Mouse (Mus musculus) heart, adult 2 months (tissue): ENCODE data around the gene Tspear. TPM values are rescaled to one million over a fixed set of nuclear protein-coding genes. Genes with fewer than 3 reads are reported as not detected.

Experiments
- DNase-seq, 2 experiments: peaks; one replicate each; pipeline ENCODE4 v3.0.0; 2021
- H3K27ac ChIP-seq: fragments of 200-600 bp; 2 replicates; pipeline ENCODE4 v1.8.1; 2022
- H3K27me3 ChIP-seq: fragments of 200-500 bp; 2 replicates; pipeline ENCODE4 v1.6.1; 2012; ENCODE audit warnings: mild to moderate bottlenecking, low read length, inconsistent platforms, mixed read lengths; ENCODE audit not compliant: control insufficient read depth, insufficient read depth
- H3K36me3 ChIP-seq: fragments of 200-500 bp; 2 replicates; pipeline ENCODE4 v1.6.1; 2012; ENCODE audit warnings: low read length, inconsistent platforms; ENCODE audit not compliant: control insufficient read depth, insufficient read depth
- H3K4me1 ChIP-seq: fragments of 200-500 bp; 2 replicates; pipeline ENCODE4 v1.6.1; 2011; ENCODE audit warnings: low read length; ENCODE audit not compliant: control insufficient read depth, insufficient read depth
- H3K4me3 ChIP-seq: fragments of 200-600 bp; 2 replicates; pipeline ENCODE4 v1.8.1; 2022
- H3K79me2 ChIP-seq: fragments of 200-500 bp; replicated peaks from 2 replicates; pipeline ENCODE4 v1.6.1; 2012; ENCODE audit warnings: mild to moderate bottlenecking, inconsistent platforms, low read length, moderate library complexity, mixed read lengths; ENCODE audit not compliant: control insufficient read depth, insufficient read depth
- H3K9ac ChIP-seq: fragments of 200-500 bp; 2 replicates; pipeline ENCODE4 v1.6.1; 2012; ENCODE audit warnings: low read depth, mild to moderate bottlenecking, control low read depth, inconsistent platforms, low read length, mixed read lengths
- CTCF ChIP-seq: fragments of 200-600 bp; IDR thresholded peaks from 2 replicates; pipeline ENCODE4 v1.8.1; 2022; ENCODE audit warnings: antibody characterized with exemption, mild to moderate bottlenecking, moderate library complexity
- EP300 ChIP-seq: fragments of 200-500 bp; IDR thresholded peaks from 2 replicates; pipeline ENCODE4 v1.6.1; 2011; ENCODE audit warnings: low read depth, low read length, control low read depth; ENCODE audit not compliant: insufficient read depth
- POLR2A ChIP-seq: fragments of 200-500 bp; IDR thresholded peaks from 2 replicates; pipeline ENCODE4 v1.6.1; 2011; ENCODE audit warnings: mild to moderate bottlenecking, low read depth, low read length, control low read depth; ENCODE audit not compliant: insufficient read depth
- WGBS: fragments of 180-500 bp; shearing (Covaris S2); methylation state at CpG from one replicate; pipeline ENCODE4 v1.1.7; 2018; 5-methylcytosine and 5-hydroxymethylcytosine counted together
- intact Hi-C: fragments of 180-260 bp; cut with DNase I; formaldehyde crosslinking; loops from one replicate; pipeline ENCODE4 v1.15.1; 2025
- polyA plus RNA-seq: library from polyadenylated mRNA; depleted of rRNA; stranded (reverse); fragments of >200 nt; gene quantifications from 2 replicates; pipeline ENCODE4 v1.2.3, GENCODE M21; 2012
- total RNA-seq, 2 experiments: library from RNA; stranded (reverse); gene quantifications; 2 replicates each; pipeline ENCODE4 v1.2.3; 2021

Tspear gene
- total and polyA plus RNA-seq, 3 experiments: not detected

GRCm38 (mm10) chr10:77878985-77879384 lies 192.6 kb downstream of the Tspear start:
- H3K79me2 ChIP-seq: no peaks in the 10 kb centered on the region
- peak; percentile 73 for TF ChIP-seq CTCF
- no peak for TF ChIP-seq EP300
- no peaks in the 10 kb centered on the region for H3K27me3 ChIP-seq
- peak; percentile 24 to 45 for DNase-seq
- intact Hi-C loops: loop anchor here (1.0 to 5.0 kb wide), 3 partner anchors 150 to 362 kb away; partner anchors contain the start of gene Fam207a
- no peaks in the 10 kb centered on the region for H3K36me3 ChIP-seq
- WGBS: 60% methylated on average over 6 of the region's 6 CpGs
- H3K27ac ChIP-seq: no peak overlapping the region
- no peak overlapping the region for H3K9ac ChIP-seq
- no peak overlapping the region for H3K4me3 ChIP-seq
- H3K4me1 ChIP-seq: no peaks in the 10 kb centered on the region

GRCm38 (mm10) chr10:77880305-77880704 lies 193.9 kb downstream of the Tspear start:
- DNase-seq: no peak
- TF ChIP-seq POLR2A (no peak), EP300 (no peak), CTCF (no peak)
- Histone ChIP-seq H3K27me3 (no peaks in the 10 kb centered on the region), H3K27ac (no peak overlapping the region), H3K9ac (no peak overlapping the region), H3K36me3 (no peaks in the 10 kb centered on the region), H3K4me3 (no peak overlapping the region), H3K79me2 (no peaks in the 10 kb centered on the region), H3K4me1 (no peaks in the 10 kb centered on the region)
- intact Hi-C loops: no loop called here
- 53% methylated on average over 3 of the region's 3 CpGs for WGBS

- intact Hi-C loops: no loop called here
- WGBS: 81% methylated on average over 5 of the region's 5 CpGs
- TF ChIP-seq CTCF (peak; percentile 44), POLR2A (no peak)
These were observed 196.2 kb downstream of the Tspear start for GRCm38 (mm10) chr10:77882553-77882952.

GRCm38 (mm10) chr10:77886007-77886747 lies 199.8 kb downstream of the Tspear start:
- no peaks in the 10 kb centered on the region for H3K27me3 ChIP-seq
- H3K36me3 ChIP-seq: no peaks in the 10 kb centered on the region
- no peak overlapping the region for H3K9ac ChIP-seq
- intact Hi-C loops: no loop called here
- no peaks in the 10 kb centered on the region for H3K4me1 ChIP-seq
- DNase-seq: no peak
- H3K27ac ChIP-seq: no peak overlapping the region
- H3K79me2 ChIP-seq: no peaks in the 10 kb centered on the region
- no peak for TF ChIP-seq EP300
- peak; percentile 22 for TF ChIP-seq CTCF
- H3K4me3 ChIP-seq: no peak overlapping the region
- WGBS: 48% methylated on average over 12 of the region's 12 CpGs

More at GRCm38 (mm10) chr10:77882553-77882952, 196.2 kb downstream of the Tspear start:
- DNase-seq: no peak
- Histone ChIP-seq H3K27me3 (no peaks in the 10 kb centered on the region), H3K9ac (no peak overlapping the region), H3K36me3 (no peaks in the 10 kb centered on the region), H3K27ac (no peak overlapping the region), H3K4me3 (no peak overlapping the region), H3K79me2 (no peaks in the 10 kb centered on the region), H3K4me1 (no peaks in the 10 kb centered on the region)

GRCm38 (mm10) chr10:77890987-77891565 lies 204.7 kb downstream of the Tspear start:
- H3K27ac ChIP-seq: no peak overlapping the region
- DNase-seq: no peak
- H3K79me2 ChIP-seq: no peaks in the 10 kb centered on the region
- TF ChIP-seq CTCF (no peak), EP300 (no peak), POLR2A (no peak)
- WGBS: 80% methylated on average over 8 of the region's 8 CpGs
- no peaks in the 10 kb centered on the region for H3K4me1 ChIP-seq
- no peak overlapping the region for H3K9ac ChIP-seq
- H3K4me3 ChIP-seq: no peak overlapping the region
- no peaks in the 10 kb centered on the region for H3K27me3 ChIP-seq
- no peaks in the 10 kb centered on the region for H3K36me3 ChIP-seq
- intact Hi-C loops: no loop called here

- Histone ChIP-seq H3K9ac (no peak overlapping the region), H3K79me2 (no peaks in the 10 kb centered on the region), H3K4me1 (no peaks in the 10 kb centered on the region), H3K27ac (no peak overlapping the region), H3K27me3 (no peaks in the 10 kb centered on the region), H3K36me3 (no peaks in the 10 kb centered on the region), H3K4me3 (no peak overlapping the region)
- 57% methylated on average over 5 of the region's 5 CpGs for WGBS
- DNase-seq: peak in 1 of 2 experiments; percentile 30
- intact Hi-C loops: no loop called here
- TF ChIP-seq CTCF (no peak), POLR2A (no peak), EP300 (no peak)
These were observed 209.2 kb downstream of the Tspear start for GRCm38 (mm10) chr10:77895562-77895961.
